Mouse (Mus musculus) left cerebral cortex, postnatal 36 days (tissue): ENCODE measurements at regions not wholly inside any gene's neighbourhood (a gene's known extent, or its start where the extent isn't known, plus 50 kb on each side); places are given as distances from the start of the nearest gene placed in this dataset.

Experiments used
- DNase-seq, 2 experiments: peaks; one replicate each; pipeline ENCODE4 v3.0.0; 2021 to 2022; ENCODE audit warnings: low spot score in 2 of 2, mixed read lengths in 1 of 2
- intact Hi-C: fragments of 180-260 bp; cut with DNase I; formaldehyde crosslinking; loops from one replicate; pipeline ENCODE4 v1.15.1; 2025

GRCm38 (mm10) chr16:27586307-27586706, 197.6 kb downstream of the Ccdc50 start:
- intact Hi-C loops: no loop called here
- DNase-seq: no peak

DNA sequence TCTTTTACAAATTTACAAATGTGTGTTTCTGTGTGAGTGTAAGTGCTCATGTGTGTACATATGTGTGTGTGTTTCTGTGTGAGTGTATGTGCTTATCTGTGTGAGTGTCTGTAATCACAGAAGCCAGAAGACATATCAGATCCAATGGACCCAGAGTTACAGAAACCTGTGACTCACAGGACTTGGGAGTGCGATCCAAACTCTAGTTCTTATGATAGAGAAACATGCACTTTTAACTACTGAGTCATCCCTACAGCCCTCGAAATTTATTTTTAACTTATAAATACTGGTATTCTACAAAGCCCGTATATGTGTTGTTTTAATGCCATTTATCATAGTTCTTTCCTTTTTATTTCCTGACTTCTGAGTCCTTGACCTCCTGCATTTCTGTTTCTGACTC, 220.7 kb downstream of the Ccdc50 start:
- no peak for DNase-seq
- intact Hi-C loops: no loop called here

- no peak for DNase-seq
- intact Hi-C loops: no loop called here
Observed at GRCm38 (mm10) chr16:27641306-27641705, 252.6 kb downstream of the Ccdc50 start.

GRCm38 (mm10) chr16:27678275-27678674, 289.6 kb downstream of the Ccdc50 start:
- no peak for DNase-seq
- intact Hi-C loops: no loop called here

- peak; percentile 38 to 40 for DNase-seq
- intact Hi-C loops: no loop called here
Observed at GRCm38 (mm10) chr16:27682926-27683325, 294.3 kb downstream of the Ccdc50 start.

DNA sequence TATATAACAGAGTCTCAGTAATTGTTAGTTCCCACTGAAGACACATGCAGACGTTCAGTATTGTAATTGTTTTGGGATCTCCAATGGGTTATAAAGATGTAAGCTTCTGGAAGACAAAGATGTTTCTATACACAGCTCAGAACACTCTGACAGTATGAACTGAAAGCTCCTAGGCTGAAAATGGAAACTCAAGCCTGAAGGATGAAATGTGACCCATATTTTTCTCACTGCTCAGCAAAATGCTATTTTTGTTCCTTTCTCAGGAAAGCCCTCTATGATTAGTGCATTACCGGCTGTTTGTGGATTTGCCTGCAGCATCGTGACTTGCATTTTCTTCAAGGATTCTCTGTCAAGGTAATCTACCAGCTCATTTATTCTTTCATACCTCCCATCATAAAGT, 295.2 kb downstream of the Ccdc50 start:
- intact Hi-C loops: no loop called here
- DNase-seq: peak; percentile 3 to 10

- no peak for DNase-seq
- intact Hi-C loops: no loop called here
Observed at GRCm38 (mm10) chr16:27709946-27710345, 321.3 kb downstream of the Ccdc50 start.

DNA sequence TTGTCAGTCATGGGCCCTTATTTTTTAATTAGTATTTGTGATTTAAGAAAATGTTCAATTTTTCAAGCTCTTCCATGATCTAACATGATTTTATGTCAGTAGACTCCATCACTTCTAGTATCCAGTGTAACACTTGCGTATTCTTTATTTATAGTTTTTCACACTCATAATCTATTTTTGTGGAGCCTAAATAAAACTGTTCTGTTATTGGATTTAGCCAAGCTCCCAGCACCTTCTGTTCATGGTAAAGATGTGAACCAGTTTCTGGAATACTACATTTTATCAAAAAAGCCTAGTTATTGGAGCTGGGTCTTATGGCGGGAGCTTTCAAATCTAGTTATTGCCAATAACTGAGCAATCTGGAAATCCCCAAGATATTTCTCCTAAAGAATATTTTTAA, 334.8 kb downstream of the Ccdc50 start:
- no peak for DNase-seq
- intact Hi-C loops: no loop called here
